Mouse (Mus musculus): ENCODE results near the gene Nceh1.

DNA sequence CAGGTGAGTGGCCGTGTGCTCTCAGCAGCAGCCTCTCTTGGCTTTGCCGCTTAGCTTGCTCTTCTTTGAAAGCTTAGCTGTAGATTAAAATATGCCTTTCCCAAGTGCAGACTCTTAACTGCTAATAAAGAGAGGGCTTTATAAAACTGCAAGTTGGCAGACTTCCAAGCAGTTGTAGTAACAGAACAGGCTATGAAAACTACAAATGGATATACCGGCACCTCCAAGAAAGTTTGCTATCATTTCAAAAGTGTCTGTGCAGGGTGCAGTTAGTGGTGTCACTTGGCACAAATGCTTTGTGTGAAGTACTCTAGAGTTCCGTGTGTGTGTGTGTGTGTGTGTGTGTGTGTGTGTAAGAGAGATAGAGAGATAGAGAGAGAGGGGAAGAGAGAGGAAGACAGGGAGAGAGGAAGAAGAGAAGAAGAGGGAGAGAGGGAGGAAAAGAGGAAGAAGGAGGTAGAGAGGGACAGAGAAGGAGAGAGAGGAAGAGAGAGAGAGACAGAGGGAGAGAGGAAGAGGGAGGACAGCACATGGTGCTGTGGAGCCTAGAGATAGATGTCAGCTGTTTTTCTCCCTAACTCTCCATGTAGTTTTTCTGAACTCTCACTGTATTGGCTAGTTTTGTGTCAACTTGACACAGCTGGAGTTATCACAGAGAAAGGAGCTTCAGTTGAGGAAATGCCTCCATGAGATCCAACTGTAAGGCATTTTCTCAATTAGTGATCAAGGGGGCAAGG lies 134.7 kb downstream of the Nceh1 start:
- TF ChIP-seq CTCF (IDR thresholded peaks at IDR 0.05; ENCODE audit: low read depth, low read length) (no peak), GATA2 (IDR thresholded peaks at IDR 0.05; ENCODE audit: borderline replicate concordance, low read depth, low read length) (no peak)

Measured in G1E (cell line).